Mouse (Mus musculus): Measurements from ENCODE around the gene 2310022A10Rik.

The 2310022A10Rik gene

DNA sequence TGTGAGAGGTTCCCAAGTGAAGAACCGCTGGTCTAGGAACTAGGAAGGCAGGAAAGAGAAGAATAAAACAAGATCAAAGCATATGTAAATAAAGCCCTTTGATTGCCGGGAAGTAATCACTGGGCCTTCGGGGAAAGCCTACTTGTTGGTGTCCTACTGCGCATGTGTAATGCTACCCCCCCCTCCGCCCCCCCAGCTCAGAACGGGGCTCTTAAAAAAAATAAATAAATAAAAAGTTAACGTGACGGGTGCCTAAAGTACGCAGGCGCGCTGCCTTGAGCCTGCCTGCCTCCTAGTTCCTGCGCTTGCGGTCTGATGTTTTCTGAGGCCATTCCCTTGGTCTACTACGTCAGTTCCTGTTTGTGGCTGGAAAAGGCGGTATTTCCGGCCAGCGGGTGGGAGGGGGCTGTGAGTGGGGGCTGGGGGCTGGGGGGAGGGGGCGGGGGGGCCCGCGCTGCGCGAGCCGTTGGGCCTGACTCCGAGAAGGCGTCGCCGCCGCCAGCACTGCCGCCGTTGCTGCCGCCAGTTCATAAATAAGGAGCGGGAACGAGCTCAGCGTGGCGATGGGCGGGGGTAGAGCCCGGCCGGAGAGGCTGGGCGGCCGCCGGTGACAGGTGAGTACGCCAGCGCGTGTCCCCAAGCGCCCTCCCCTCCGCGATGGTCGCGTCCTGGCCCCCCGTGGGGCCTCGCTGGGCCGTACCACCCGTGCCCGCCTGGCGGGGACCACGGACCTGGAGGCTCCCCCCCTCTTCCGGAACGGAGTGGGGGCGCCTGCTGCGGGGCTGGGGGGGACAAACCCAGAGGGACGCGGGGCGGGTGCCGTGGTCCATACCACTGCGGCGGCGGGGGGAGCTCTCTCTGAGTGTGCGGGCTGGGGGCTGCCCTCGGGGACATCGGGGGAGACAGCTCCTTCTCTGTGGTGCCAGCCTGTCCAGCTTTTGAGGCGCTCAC, 38.5 kb downstream of the 2310022A10Rik start, which contains the start of gene Akt2:
Akt2 (plus strand) TSS at position 287 of the 951 bp plus-strand sequence.
- peak; percentile 97 for DNase-seq

DNA sequence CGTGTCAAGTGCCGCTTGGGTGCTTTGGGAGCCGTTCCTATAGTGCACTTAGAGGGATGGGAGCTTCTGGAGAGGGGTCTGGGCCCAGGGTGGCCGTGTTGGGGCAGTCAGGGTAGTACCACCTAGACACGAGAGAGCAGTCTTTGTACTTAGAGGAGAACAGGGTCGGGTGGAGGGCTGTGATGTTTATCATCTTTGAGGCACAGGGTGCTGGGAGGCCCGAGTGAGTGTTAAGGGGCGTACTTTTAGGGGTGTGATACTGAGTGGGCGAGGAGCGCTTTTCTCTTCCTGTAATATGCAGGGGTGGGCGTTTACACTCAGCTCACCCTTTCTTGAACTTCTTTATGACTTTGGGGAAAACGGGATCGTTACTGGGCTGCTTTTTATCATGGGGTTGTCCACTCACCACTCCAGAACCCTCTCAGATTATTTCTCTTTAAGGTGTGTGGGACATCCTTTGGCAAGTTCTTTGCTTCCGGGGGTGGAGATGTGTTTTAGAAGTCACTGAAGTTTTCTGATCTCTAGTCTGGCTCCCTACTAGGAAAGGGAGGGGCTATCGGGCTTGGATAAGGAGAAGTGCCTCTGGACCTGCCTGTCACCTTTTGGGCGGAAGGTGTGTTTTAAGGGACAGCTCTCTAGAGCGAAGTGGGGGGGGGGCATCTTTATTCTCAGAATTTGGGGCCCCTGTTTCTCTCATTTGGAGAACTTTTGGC, 39.3 kb downstream of the 2310022A10Rik start:
- DNase-seq, result peak in 1 of 2 experiments; percentile 33

DNA sequence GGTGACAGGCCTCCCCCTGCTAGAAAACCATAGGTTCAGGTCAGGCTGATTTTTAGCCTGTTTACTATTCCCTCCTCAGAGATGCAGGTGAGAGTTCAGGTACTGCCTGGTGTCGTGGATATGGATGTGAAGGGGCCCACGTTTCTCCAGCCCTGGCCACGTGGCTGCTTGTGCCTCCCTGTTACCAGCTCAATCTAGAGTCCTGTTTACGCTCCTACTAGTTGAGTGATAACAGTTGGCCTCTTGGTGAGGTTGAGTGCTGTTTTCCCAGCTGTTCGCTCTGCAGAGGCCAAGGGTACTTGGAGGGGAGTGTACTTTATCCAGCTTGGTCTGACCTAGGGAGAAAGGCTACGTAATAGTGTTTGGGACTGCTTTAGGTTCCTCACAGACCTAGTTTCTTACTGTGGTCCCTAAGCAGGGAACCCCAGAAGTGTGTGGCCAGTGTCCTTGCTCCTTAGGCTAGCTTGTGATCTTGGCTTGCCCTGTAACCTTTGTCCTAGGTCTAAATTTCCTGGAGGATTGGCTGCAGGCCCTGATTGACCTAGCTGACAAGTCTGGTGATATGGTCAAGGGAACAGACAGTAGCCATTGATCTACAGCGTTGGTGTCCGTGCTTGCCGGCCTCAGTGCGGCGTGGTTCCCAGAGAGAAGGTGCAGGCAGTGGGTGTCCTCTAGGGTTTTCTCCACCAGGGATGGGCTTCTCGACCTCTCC, 40.1 kb downstream of the 2310022A10Rik start:
- DNase-seq, result peak; percentile 25 to 51

DNA sequence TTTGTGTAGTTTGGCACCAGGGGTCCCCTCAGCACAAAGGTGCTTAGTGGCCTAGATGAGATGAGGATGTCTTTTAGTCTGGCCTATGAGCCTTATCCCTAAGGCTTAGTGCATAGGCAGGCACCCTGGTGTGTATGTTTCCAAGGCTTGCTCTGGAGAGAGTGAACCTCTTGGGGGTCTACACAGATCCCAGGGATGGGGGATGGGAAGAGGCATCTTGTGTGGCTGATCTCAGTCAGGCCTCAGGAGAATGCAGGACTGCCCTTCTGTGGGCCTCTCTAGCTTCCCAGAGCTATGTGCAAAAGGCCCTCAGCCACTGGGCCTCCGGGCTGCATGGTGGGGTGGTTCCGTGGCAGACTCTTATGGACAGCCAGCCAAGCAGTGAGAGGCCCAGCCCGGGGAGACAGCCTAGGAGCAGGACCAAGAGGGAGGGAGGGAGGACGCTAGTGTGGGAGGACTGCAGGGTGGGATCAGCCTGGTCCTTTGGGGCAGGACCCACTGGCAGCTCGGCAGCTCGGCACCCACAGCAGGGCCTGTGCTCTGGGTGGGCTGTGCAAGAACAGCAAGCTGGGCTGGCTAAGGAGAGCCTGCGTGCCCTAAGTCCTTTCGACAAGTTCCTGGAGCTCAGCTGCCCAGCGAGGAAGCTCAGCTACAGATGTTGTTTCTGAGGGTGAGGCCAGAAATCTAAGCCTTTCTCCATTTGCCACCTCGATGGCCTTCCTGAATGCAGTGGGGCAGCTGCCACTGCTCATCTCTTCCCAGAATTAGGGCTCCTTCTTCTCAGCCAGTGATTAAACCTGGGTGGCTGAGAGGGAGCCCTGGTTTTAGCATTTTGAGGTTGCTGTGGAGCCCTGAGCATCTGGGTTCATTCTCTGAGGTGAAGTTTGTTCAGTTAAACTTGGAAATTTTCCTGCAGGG, 43.8 kb downstream of the 2310022A10Rik start:
- DNase-seq, result peak; percentile 39 to 48

DNA sequence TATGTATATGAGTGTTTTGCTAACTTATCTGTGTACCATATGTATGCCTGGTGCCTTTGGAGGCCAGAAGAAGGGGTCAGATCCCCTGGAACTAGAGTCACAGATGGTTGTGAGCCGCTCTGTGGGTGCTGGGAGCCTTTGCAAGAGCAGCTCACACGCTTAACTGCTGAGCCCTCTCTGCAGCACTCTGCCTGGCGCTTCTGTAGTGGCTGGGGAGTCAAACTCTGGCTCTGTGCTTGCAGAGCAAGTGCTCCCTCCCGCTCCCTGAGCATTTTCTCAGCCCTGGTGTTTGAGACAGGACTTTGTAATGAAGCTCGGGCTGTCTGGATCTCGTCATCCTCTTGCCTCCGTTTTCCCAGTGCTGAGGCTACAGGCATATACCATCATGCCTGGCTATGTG, 45.0 kb downstream of the 2310022A10Rik start:
- no peak for DNase-seq

DNA sequence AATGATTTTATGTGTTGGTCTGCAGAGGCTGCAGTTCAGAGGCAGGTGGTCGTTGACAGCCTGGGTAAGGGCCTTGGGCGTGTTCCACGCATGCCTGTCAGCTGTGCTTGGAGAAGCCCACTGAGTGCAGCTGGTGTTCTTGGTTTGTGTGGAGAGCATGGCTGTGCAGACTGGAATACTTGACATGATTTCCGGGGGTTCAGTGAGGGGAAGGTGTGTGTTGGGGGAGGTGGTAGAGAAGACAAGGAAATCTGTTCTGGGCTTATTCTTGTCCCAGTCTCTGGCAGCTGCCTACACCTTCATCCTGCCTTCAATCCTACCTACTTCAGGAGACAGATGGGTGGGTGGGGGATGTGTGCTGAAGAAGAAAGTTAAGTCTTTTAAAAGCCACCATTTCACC, 48.6 kb downstream of the 2310022A10Rik start:
- DNase-seq, result peak; percentile 80 to 85

DNA sequence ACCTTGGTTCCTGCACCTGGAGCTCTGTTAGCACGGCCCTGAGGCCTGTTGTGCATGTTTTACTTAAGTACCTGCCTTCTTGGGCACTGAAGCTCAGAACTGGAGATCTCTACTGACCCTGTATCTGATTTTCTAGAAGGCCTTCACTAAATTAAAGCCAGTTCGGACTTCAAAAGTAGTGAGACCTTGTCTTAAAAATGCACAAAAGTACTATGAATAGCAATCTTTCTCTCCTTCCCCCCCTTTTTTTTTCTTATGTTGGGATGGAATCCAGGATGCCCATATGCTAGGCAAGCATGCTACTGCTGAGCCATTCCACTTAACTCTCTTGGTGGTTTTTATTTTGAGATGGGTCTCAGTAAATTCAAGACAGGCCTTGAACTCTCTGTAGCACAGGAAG, 49.1 kb downstream of the 2310022A10Rik start:
- DNase-seq, result peak; percentile 28 to 39

DNA sequence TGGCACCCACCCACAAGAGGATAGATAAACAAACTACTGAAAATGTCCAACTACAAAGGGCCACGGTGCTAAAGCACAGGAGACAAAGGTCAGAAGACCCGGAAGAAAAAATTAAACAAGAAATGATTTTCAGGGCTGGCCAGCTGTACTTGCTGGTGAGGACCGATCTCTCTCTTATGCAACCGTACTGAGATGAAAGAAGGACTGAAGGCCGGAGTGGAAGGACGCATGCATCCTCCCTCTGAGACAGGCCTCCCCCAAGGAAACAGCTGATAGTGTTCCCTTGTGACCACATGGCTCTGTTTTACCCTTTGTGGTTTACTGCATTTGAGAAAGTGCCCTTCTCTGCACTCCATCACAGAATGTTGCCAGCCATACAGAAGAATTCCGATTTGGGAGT, 49.8 kb downstream of the 2310022A10Rik start:
- DNase-seq, result no peak

DNA sequence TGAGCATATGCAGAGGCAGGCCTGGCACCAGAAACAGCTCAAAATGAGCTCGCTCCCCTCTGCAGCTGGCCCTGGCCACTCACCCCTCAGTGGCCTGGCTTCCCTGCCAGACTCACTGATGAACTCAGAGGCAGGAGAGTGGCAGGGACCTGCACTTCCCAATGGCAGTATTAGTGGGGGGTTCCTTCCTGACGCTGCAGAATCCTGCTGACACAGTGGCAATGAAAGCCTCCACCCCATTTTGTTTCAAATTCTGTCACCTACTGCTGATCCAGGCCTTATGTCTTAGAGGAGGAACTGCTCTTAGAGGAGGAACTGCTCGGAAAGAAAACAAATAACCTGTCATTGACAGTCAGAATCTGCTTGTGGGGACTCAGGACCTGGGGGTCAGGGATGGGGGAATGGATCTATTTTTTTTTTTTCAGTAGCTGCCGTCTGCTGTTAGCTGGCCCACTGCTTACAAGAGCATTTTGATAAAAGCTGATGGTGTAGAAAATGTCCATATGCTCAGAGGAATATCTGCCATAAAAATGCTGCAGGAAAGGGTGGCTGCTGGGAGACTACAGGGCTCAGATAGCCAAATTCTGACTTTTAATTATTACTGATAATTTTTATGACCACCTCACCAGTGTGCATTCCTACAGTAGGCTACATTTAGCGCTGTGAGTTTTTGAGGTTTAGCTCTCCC, 51.8 kb downstream of the 2310022A10Rik start:
- peak; percentile 84 to 90 for DNase-seq

DNA sequence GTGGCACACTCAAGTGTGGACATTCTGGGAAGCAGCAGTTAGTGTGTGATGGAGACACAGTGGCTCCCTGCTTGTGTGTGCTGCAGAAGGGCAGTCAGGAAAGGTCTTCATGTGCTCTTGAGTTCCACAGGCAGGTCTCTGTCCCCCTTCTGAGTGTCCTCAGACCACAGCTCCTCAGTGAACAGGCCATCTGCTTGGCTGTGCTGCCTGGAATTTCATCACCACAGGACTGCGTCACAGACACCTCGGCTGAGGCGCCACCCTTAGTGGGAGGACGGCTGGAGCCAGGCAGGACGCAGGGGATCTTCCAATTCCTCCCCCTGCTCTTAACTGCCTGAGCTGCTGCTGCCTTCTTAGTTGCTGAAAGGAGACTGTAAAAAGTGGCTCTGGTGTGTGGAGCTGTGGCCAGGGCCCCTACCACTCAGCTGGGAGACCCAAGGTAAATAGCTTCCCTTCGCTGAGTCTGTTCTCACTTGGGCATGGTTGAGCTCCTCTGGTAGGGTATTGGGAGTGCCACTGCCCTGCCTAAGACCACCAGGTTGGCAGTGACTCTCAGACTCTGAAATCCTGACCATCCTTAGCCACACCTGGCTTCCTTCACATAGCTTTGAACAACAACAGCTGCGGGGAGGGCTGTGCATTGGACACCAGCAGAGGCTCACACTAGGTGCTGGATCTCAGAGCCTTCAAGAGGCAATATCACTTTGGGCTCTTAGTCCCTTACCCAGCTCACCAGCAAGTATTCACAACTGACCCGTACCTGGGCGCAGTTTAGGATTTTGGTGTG, 52.7 kb downstream of the 2310022A10Rik start:
- peak; percentile 78 to 87 for DNase-seq

DNA sequence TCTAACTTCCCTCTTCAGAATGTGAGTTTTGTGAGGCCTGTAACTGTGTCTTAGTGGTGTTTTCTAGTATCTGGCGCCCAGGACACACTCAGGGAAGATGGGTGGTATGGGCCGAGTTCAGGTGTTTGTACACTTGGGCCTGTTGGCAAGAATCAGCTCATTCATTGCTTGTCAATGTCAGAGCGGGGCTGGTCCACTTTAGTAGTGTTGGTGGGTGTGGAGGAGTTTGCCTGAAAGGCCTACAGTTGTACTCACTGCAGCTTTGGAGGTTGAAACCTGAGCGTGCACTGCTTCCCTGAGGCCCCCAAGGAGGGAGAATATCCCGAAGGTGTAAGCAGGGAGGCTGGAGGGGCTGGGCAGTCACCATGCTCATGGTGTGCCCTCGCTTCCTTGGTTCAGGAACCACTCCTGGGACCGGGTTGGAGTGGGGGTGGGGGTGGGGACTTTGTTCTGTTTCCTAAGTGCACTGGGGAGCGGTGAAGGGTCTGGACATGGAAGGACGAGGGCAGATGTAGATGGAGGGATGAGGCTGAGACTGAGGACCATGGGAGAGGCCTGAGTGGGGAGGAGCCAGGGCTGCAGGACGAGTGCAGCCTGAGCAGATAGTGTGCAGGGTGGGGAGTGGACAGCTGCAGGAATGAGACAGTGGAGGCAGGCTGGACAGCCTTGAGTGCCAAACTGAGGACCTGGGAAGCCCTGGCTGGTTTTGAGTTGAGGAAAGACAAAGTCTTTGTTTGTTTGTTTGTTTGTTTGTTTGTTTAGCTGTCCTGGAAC, 53.6 kb downstream of the 2310022A10Rik start:
- DNase-seq, result peak in 1 of 2 experiments; percentile 40

DNA sequence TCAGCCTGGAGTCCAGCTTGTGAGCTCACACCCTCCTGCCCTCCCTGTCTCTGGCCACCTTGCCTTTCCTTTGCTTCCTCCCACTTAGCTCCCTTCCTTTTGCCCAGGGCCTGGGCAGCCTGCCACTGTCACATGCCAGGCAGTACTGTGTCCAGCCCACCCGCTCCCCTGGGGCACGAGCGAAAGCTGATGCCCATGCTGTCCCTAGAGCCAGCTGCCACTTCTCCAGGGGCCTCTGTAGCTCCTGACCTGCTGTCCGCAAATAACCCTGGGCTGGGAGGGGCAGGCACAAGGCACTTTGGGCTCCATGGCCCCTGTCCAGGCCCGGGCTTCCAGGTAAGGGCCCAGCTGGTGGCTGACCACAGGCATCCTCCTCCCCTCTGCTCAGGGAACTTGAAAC, 54.5 kb downstream of the 2310022A10Rik start:
- peak; percentile 95 to 97 for DNase-seq

DNA sequence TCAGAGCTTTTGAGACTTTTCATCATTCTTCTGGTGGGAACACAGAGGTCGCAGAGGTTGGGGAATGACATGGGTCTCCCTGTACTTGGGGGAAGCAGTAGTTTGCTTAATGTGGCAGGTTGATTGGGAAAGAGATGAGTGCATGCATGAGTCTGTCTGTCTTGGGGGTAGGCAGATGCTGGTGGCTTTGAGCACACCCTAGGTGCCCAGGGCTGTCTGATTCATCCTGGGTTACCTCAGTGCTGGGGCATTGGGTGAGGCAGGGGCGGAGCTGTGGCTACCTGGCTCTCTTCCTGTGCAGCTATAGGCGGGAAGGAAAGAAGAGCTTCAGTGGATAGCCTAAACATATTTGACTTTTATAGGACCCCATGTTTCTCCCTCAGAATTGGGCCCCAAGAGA, 55.1 kb downstream of the 2310022A10Rik start:
- DNase-seq, result no peak

DNA sequence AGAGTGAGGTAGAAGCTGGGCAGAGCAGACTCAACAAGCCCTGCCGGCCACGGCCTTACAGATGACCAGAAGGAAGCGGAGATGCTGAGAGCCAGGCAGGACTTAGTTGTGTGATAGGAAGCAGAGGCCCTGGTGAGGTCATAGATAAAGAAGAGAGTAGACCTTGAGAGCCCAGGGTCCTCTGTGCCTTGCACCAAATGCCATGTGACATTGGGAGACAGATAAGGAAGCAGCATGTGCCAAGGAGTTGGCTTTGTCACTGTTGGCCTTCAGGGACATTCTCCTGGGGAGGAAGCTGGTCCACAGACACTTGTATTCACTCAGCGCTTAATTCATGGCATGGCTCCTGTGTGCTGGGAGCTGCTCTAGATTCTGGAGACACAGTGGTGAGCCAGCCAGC, 56.3 kb downstream of the 2310022A10Rik start:
- no peak for DNase-seq

DNA sequence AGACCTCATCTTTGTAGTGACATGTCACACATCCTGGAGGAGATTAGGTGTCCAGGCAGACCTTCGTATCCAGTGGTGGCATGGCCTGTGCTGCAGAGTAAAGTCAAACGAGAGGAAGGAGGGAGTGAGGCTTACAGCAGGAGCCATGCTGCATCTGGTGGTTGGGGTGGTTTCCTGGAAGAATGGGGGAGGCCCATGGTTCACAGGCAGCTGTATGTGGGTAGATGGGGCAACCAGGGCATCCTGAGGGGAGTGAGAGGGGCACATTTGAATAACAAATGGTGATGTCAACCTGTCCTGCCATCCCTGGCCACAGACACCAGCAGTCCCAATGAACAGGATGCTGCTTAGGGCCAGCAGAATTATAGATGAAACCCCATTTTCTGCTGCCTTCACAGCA, 56.7 kb downstream of the 2310022A10Rik start:
- no peak for DNase-seq

DNA sequence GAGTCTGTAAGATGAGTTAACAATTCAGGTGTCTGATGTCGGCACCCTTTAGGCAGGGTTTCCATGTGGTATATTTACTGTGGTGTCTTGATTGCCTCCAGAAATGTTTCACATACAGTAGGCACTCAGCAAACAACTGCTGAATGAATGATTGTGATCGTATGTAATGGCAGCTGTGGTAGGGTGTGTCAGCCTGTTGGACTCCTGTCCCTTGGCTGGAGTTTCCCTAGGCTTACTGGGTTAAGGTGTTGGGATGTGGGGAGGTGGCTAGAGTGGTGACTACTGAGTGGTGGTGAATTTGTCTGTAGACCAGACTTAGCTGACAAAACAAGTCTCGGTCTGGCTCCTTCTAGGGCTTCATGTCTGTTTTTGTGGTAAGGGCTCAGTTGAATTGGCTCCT, 57.3 kb downstream of the 2310022A10Rik start:
- no peak for DNase-seq

DNA sequence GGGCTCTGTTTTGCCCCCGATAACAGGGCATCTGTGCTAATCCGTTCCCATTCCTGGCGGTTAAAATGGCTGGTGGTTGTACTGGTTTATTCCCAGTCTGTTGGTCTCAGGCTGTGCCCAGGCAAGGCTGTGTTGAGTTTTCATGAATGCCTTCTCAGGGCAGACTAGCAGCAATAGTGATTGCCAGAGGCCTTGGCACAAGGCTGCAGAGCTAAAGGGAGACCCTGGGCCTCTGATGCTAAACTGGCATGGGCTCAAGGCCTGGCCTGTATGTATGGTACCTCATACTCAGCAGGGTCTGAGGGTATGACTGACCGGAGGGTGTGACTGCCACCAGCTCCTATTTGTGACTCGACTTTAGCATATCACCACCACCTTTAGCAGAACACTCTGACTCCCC, 57.8 kb downstream of the 2310022A10Rik start:
- peak; percentile 71 to 81 for DNase-seq

DNA sequence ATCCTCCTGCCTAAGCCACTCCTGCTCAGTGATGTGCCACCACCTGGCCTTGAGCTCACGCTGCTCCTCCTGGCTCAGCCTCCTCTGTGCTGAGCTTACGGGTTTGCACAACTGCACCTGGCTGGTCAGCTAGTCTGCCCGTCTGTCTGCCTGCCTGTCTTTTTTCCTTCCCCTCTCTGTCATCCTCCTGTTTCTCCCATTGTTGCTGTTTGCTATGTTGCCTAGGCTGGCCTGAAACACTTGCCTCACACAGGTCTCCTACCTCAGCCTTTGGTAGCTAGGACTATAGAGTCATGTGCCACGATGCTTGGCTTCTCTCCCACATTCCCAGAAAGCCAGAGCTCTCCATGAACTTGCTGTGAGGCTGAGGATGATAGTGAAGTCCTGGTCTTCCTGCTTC, 59.9 kb downstream of the 2310022A10Rik start:
- peak; percentile 69 to 73 for DNase-seq

DNA sequence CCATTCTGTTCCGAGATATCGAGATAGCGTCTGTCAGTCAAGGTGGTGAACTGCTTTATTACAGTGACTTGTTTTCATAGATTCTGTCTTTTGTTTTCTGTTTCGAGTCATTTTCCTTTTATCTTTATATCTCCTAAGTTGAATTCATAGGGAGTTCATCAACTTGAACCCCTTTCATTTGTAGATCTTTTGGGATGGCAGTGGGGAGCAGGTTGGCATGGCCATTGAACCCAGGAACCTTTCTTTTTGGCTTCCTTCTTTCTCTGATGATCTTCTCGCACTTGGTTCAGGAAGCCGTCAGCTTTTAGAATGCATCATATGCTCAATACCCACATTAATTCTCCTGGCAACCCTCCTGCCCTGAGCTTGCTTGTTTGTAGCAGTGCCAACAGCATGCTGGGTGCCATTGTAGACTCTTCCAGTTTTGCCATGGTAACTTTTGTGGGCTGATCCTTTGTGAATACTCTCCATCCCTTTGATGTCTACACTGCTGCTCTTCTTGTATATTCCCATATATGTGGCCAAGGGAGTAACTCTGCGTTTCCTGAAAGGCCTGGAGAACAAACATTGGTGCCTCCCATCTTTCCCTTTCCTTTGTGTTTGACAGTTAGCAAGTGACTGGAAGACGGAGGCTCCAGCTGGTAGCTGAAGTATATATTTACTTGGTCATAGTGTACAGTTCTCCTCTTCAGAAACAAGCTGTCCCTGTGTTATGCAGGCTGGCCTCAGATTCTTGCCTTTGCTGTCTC, 60.9 kb downstream of the 2310022A10Rik start:
- DNase-seq, result peak; percentile 91 to 93

Measured in cerebellum, postnatal 10 days (tissue).